Mouse (Mus musculus): ENCODE measurements around the gene Gm17469. TPM values are rescaled to one million over a fixed set of nuclear protein-coding genes. Genes with fewer than 3 reads are reported as not detected.
"Not testable (repeated sequence)": the region's sequence is repeated elsewhere in the genome, so short reads cannot be mapped to it uniquely, and the experiment has no call there.

Gene Gm17469
- total RNA-seq (2012; rRNA removed) (not detected in 2 replicates), total RNA-seq (2014; rRNA removed) (not detected in 2 replicates), polyA plus RNA-seq (2012; ENCODE audit: insufficient read length, low read depth) (not detected in 2 replicates)

- H3K4me1 ChIP-seq (ENCODE audit: control insufficient read depth in 1 of 2, insufficient read depth in 2 of 2); H3K9ac ChIP-seq (ENCODE audit: insufficient read depth, low read depth); DNase-seq (ENCODE audit: extremely low read depth); H3K4me3 ChIP-seq (replicated peaks in 1 of 3; ENCODE audit: low read depth in 2 of 3, low read length in 2 of 3, poor library complexity in 1 of 3); dilution Hi-C loops (cut with MboI; ENCODE audit: extremely low pct_ligation_motif_present, extremely low pct_unique_long_range_greater_than_20kb, low sequenced_read_pairs); H3K4me2 ChIP-seq (ENCODE audit: insufficient read depth, low read depth, poor library complexity, severe bottlenecking); in situ Hi-C loops (cut with MboI; ENCODE audit: low pct_ligation_motif_present, low pct_unique_long_range_greater_than_20kb, low sequenced_read_pairs); H3K36me3 ChIP-seq (replicated peaks in 1 of 2; ENCODE audit: control insufficient read depth in 1 of 2, insufficient read depth in 1 of 2, low read length in 1 of 2); H3K79me2 ChIP-seq (replicated peaks; ENCODE audit: control insufficient read depth, extremely low read depth, insufficient read depth, poor library complexity, severe bottlenecking); H3K27ac ChIP-seq (ENCODE audit: insufficient read depth, low read depth); H3K9me3 ChIP-seq (replicated peaks; ENCODE audit: low read length); H3K27me3 ChIP-seq (replicated peaks): not testable (repeated sequence)
Observed at GRCm38 (mm10) chrX:124629593-124629992, at the start of gene Gm17469. TSS of gene Gm17469 (plus strand) at chrX:124629893.

Other genes with a start within 250 kb of the Gm17469 start
- gene Gm17584, start 129.3 kb upstream of the Gm17469 start, total RNA-seq (2012; rRNA removed): not detected in 2 replicates
- not detected in 2 replicates for gene Gm17584, start 129.3 kb upstream of the Gm17469 start, total RNA-seq (2014; rRNA removed)
- gene Gm17584, start 129.3 kb upstream of the Gm17469 start, polyA plus RNA-seq (2012; ENCODE audit: insufficient read length, low read depth): not detected in 2 replicates